Mouse (Mus musculus): ENCODE data around the gene Pdf. TPM values are rescaled to one million over a fixed set of nuclear protein-coding genes. Genes with fewer than 3 reads are reported as not detected.

Pdf gene
- polyA plus RNA-seq (2015; fragmentation: Nextera tagmentation; extraction: Ambion mirVana) = 46.5 and 49.7 TPM in 2 replicates

GRCm38 (mm10) chr8:107048061-107048941 lies at the start of gene Pdf:
Pdf (minus strand) TSS chr8:107048614.

GRCm38 (mm10) chr8:107096366-107097036 lies 48.1 kb upstream of the Pdf start, which contains the start of gene Terf2:
Terf2 (minus strand) TSS chr8:107096547.

DNA sequence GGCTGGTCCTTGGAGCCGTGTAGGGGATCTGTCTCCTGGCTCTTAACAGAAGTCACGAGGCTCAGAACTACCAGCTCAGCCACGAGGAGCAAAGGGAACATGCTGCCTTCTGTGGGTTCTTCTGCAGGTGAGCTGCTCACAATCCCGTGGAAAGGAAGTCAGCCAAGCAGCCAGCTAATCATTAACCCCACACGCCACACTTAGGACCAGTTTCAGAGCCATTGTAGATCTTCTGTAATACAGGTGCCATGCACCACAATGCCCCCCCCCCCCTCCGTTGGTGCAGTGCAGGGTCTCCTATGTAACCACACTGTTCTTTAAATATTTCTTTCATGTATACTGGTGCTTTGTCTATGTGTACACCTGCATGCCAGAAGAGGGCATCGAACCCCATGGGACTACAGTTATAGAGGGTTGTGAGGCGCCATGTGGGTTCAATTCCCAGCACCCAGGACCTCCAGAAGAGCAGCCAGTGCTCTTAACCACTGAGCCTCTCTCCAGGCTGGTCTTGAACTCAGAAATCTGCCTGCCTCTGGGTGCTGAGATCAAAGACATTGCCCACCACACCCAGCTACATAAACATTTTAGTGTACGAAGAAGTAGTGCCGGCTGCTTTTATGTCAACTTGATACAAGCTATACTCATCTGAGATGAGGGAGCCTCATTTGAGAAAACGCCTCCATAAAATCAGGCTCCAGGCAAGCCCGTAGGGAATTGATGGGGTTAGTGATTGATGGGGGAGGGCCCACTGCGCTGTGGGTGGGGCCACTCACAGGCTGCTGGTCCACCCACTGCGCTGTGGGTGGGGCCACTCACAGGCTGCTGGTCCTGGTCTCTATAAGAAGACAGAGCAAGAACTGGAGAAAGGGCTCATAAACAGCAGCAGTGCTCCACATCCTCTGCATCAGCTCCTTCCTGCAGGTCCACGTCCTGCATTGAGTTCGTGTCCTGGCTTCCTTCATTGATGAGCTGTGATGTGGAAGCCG lies 17.4 kb upstream of the Pdf start, which contains the start of gene Tmed6:
Gene Tmed6, minus strand, starts transcription at position 134 of the 986 bp plus-strand sequence.

GRCm38 (mm10) chr8:107056076-107056972 lies 7.9 kb upstream of the Pdf start, which contains the start of the genes Cog8 and Nip7:
Cog8 (minus strand) TSS chr8:107056689.
Nip7 (plus strand) TSS chr8:107056877.

DNA sequence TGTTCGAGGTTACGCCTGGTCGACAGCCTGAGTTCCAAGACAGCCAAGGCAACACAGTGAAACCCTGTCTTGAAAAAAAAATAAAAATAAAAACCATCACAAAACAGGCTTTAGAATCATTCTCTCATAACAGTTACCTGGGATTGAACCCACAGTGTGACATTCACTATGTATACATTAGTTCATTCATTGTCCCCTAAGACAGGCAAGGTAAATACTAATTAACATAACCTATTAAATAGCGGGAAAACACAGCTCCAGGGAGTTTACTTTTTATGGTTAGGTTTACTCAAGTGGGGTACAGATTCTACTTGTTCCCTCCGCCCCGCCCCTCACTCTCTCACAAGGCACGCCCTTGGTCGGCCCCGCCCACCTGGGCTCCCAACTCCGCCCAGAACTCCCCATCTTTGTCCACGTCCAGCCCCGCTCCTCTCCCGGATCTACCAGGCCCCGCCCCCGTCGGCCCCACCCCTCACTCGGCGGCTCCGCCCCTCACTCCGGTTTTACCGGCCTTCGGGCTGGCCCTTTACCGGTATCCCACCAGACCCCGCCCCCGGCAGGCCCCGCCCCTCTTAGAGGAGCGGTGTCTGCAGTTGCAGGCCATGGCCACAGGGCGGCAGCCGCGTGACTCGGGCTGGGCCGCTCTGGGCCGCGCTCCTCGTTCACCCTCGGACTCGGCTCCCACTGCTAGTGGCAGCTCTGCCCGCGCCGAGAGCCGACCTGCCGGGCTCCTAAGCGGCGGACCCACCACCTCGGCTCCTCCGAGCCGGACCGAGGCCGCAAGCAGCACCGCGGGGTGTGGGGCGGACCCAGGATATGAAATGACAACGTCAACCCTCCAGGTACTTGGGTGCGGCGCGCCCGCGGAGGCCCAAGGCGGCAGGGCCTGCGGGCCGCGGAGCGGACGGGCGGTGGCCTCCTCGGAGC lies 17.5 kb downstream of the Pdf start, which contains the start of gene Vps4a:
Gene Vps4a, plus strand, starts transcription at position 573 of the 927 bp plus-strand sequence.

Small RNA genes lying within 50 kb of the gene (microRNA-seq; reads per million reads assigned to microRNA genes)
- 1.2 reads per million for gene Mir7075

Other genes starting within 250 kb of the Pdf start
- gene Has3, start 178.4 kb downstream of the Pdf start, polyA plus RNA-seq (2015; fragmentation: Nextera tagmentation; extraction: Ambion mirVana) = 1.3 and 1.7 TPM in 2 replicates
- gene Utp4, start 155.0 kb downstream of the Pdf start, polyA plus RNA-seq (2015; fragmentation: Nextera tagmentation; extraction: Ambion mirVana) = 29.1 and 30.1 TPM in 2 replicates
- gene Sntb2, start 112.9 kb downstream of the Pdf start, polyA plus RNA-seq (2015; fragmentation: Nextera tagmentation; extraction: Ambion mirVana) = 6.0 and 6.5 TPM in 2 replicates
- gene Vps4a, start 17.4 kb downstream of the Pdf start, polyA plus RNA-seq (2015; fragmentation: Nextera tagmentation; extraction: Ambion mirVana) = 142 and 146 TPM in 2 replicates
- gene Cog8, start 8.1 kb upstream of the Pdf start, polyA plus RNA-seq (2015; fragmentation: Nextera tagmentation; extraction: Ambion mirVana) = 31.8 and 36.2 TPM in 2 replicates
- gene Nip7, start 8.3 kb upstream of the Pdf start, polyA plus RNA-seq (2015; fragmentation: Nextera tagmentation; extraction: Ambion mirVana) = 55.9 and 56.1 TPM in 2 replicates
- not detected in 2 replicates for gene Tmed6, start 17.0 kb upstream of the Pdf start, polyA plus RNA-seq (2015; fragmentation: Nextera tagmentation; extraction: Ambion mirVana)
- gene Terf2, start 47.9 kb upstream of the Pdf start, polyA plus RNA-seq (2015; fragmentation: Nextera tagmentation; extraction: Ambion mirVana) = 23.1 and 23.2 TPM in 2 replicates
- 65.2 and 68.6 TPM in 2 replicates for gene Cyb5b, start 102.0 kb upstream of the Pdf start, polyA plus RNA-seq (2015; fragmentation: Nextera tagmentation; extraction: Ambion mirVana)
- gene Nfat5, start 244.9 kb upstream of the Pdf start, polyA plus RNA-seq (2015; fragmentation: Nextera tagmentation; extraction: Ambion mirVana) = 7.4 and 7.7 TPM in 2 replicates

Data from neural tube, postnatal 0 days (tissue).